Mouse (Mus musculus) liver, embryonic 14.5 days (tissue): ENCODE data around the gene Tceanc. TPM values are rescaled to one million over a fixed set of nuclear protein-coding genes. Genes with fewer than 3 reads are reported as not detected.

Source experiments
- ATAC-seq: fragments of 200-750 bp; cut with Nextera tagmentation; 2 replicates; pipeline ENCODE4 v1.8.0; 2017; ENCODE audit warnings: moderate number of reproducible peaks, mild to moderate bottlenecking, moderate library complexity; ENCODE audit not compliant: insufficient read depth
- DNase-seq, 3 experiments: peaks; one replicate each; pipeline ENCODE4 v3.0.0-alpha.2; 2012 to 2013; ENCODE audit warnings: low read depth in 3 of 3, low spot score in 3 of 3
- H3K27ac ChIP-seq: fragments of 300-500 bp; sonication (generic); 2 replicates; pipeline ENCODE4 v1.5.1; 2014; ENCODE audit warnings: moderate library complexity, mild to moderate bottlenecking, control low read depth, inconsistent platforms
- H3K27me3 ChIP-seq: fragments of 300-500 bp; sonication (generic); 2 replicates; pipeline ENCODE4 v1.6.1; 2014; ENCODE audit warnings: mild to moderate bottlenecking, low read length, moderate library complexity; ENCODE audit not compliant: control insufficient read depth, insufficient read depth
- H3K36me3 ChIP-seq: fragments of 300-500 bp; sonication (generic); replicated peaks from 2 replicates; pipeline ENCODE4 v1.6.1; 2014; ENCODE audit warnings: low read depth; ENCODE audit not compliant: control insufficient read depth, insufficient read depth
- H3K4me1 ChIP-seq, 2 experiments: fragments of 200-500 bp in 1 of 2; fragments of 300-500 bp in 1 of 2; sonication (generic) in 1 of 2; replicated peaks; 2 replicates each; pipeline ENCODE4 v1.6.1; 2012 to 2014; ENCODE audit warnings: antibody characterized with exemption in 1 of 2, inconsistent platforms in 1 of 2, low read length in 1 of 2; ENCODE audit not compliant: control insufficient read depth in 2 of 2, insufficient read depth in 2 of 2
- H3K4me2 ChIP-seq: fragments of 300-500 bp; sonication (generic); 2 replicates; pipeline ENCODE4 v1.6.1; 2014; ENCODE audit warnings: low read depth, mild to moderate bottlenecking, control low read depth, moderate library complexity
- H3K4me3 ChIP-seq, 2 experiments: fragments of 200-500 bp in 1 of 2; fragments of 300-500 bp in 1 of 2; sonication (generic) in 1 of 2; 2 replicates each; pipeline ENCODE4 v1.5.1; 2012 to 2014; ENCODE audit warnings: low read depth in 2 of 2, low read length in 2 of 2, mild to moderate bottlenecking in 2 of 2, control low read depth in 1 of 2, inconsistent platforms in 1 of 2, moderate library complexity in 1 of 2; ENCODE audit not compliant: insufficient read depth in 1 of 2
- H3K9ac ChIP-seq: fragments of 300-500 bp; sonication (generic); replicated peaks from 2 replicates; pipeline ENCODE4 v1.6.1; 2014; ENCODE audit warnings: mild to moderate bottlenecking, control low read depth, moderate library complexity
- H3K9me3 ChIP-seq: fragments of 300-500 bp; sonication (generic); 2 replicates; pipeline ENCODE4 v1.6.1; 2016; ENCODE audit warnings: low read length, mixed read lengths; ENCODE audit not compliant: control insufficient read depth
- CTCF ChIP-seq: IDR thresholded peaks from 2 replicates; pipeline ENCODE4 v1.5.1; 2016; ENCODE audit warnings: antibody characterized with exemption, low read depth, control low read depth
- EP300 ChIP-seq: IDR thresholded peaks from 2 replicates; pipeline ENCODE4 v1.6.1; 2016; ENCODE audit warnings: antibody characterized with exemption, low read depth
- WGBS: fragments of 180-500 bp; shearing (Covaris S2); extraction: QIAGEN DNeasy Blood & Tissue Kit; methylation state at CpG from one replicate; pipeline ENCODE4 v1.1.7; 2014; ENCODE audit not compliant: insufficient replicate concordance; 5-methylcytosine and 5-hydroxymethylcytosine counted together
- polyA plus RNA-seq, 2 experiments: library from polyadenylated mRNA; depleted of rRNA in 1 of 2; stranded (reverse) in 1 of 2; unstranded in 1 of 2; fragments of >200 nt; fragmentation: Nextera tagmentation in 1 of 2; extraction: Ambion mirVana in 1 of 2; gene quantifications; 2 replicates each; pipeline versions ENCODE4 v1.2.1 to v1.2.3; 2012 to 2014

The Tceanc gene
- polyA plus RNA-seq (2012; rRNA removed) (1.00 and 1.1 TPM in 2 replicates), polyA plus RNA-seq (2014; fragmentation: Nextera tagmentation; extraction: Ambion mirVana) (2.4 and 2.9 TPM in 2 replicates)

DNA sequence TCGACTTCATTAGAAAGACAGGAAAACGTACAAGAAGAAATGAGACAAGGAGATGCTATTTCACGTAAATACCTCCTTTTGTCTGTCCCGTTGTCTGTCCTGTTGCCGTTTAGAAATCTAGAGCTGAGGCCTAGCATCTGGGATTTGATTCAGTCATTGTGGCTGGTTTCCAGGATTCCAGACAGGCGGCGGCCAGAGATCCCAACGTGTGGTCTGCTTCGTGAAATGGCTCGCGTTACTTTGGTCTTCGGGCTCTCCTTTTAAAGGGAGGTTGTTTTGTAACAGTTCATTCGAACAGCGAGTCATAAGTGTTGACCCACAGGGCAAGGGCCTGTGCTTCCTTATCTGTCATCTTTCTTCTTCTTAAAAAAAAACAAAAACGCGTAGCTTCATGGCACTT is at the start of gene Tceanc:
Gene Tceanc (minus strand): TSS at position 223 of the 400 bp plus-strand sequence.
- Histone ChIP-seq H3K9ac (no peak within 1 kb of the TSS), H3K4me3 (no peak within 1 kb of the TSS), H3K9me3 (no peaks in the 10 kb centered on the region), H3K27ac (no peak within 1 kb of the TSS), H3K27me3 (no peaks in the 10 kb centered on the region), H3K4me2 (no peak within 1 kb of the TSS), H3K4me1 (peaks cover 0 to 6% of the 10 kb centered on the region in 2 experiments; a peak in 3 of 4 replicates), H3K36me3 (no peaks in the 10 kb centered on the region)
- no peak for TF ChIP-seq CTCF
- no peak for TF ChIP-seq EP300
- WGBS, result 62% methylated on average over 16 of the region's 16 CpGs
- ATAC-seq, result no peak
- no peak for DNase-seq

DNA sequence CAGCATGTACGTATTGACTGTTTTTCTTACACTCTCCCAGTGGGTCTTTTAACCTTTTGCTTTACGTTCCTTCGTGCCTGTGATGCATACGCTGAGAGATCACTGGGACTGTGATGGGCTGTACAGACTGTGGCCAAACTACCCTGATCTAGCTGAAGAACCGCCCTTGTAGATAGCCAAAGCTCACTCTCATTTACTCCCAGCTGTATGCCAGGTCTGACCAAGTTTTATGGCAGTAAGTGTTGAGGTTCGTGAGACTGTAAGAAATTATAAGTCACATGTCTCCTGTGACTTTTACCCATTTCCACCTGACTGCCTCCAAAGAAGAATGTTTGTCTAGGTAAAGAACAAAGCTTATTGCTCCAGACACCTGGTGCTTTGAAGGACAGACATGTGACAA is 47.6 kb upstream of the Tceanc start:
- Histone ChIP-seq H3K27ac (no peak overlapping the region), H3K9me3 (no peaks in the 10 kb centered on the region), H3K4me3 (no peak overlapping the region), H3K9ac (no peak overlapping the region), H3K4me2 (no peak overlapping the region), H3K27me3 (no peaks in the 10 kb centered on the region), H3K4me1 (no peaks in the 10 kb centered on the region), H3K36me3 (no peaks in the 10 kb centered on the region)
- WGBS, result 72% methylated on average over 6 of the region's 6 CpGs
- no peak for DNase-seq
- ATAC-seq, result no peak
- TF ChIP-seq EP300, result no peak
- no peak for TF ChIP-seq CTCF

DNA sequence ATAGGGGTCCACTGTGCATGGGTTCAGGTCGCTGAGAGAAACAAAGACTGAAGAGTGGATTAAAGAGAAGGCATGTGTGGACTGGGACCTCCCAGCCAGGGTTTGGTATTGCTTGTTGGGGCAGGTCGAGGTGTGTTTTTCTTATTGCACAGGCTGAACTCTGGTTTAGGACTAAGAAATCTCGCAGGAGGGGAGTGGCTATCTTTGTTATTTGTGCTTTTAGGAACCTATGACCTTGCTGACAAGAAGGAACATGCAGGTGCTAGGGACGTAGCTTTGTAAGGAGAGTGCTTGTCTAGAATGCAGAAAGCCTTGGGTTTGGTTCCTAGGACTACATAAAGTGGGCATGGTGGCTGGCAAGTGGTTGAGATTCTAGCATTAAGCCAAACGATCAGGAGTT is 47.0 kb upstream of the Tceanc start:
- 40% methylated on average over 5 of the region's 5 CpGs for WGBS
- no peaks in the 10 kb centered on the region for H3K36me3 ChIP-seq
- H3K9ac ChIP-seq, result no peak overlapping the region
- TF ChIP-seq EP300, result no peak
- no peak for TF ChIP-seq CTCF
- no peaks in the 10 kb centered on the region for H3K4me1 ChIP-seq
- no peak overlapping the region for H3K4me2 ChIP-seq
- no peaks in the 10 kb centered on the region for H3K27me3 ChIP-seq
- H3K9me3 ChIP-seq, result no peaks in the 10 kb centered on the region
- ATAC-seq (no peak), DNase-seq (no peak)
- H3K4me3 ChIP-seq, result no peak overlapping the region
- H3K27ac ChIP-seq, result no peak overlapping the region

GRCm38 (mm10) chrX:166564900-166565299 is 46.5 kb upstream of the Tceanc start:
- Histone ChIP-seq H3K27ac (no peak overlapping the region), H3K9me3 (no peaks in the 10 kb centered on the region), H3K36me3 (no peaks in the 10 kb centered on the region), H3K27me3 (no peaks in the 10 kb centered on the region), H3K4me1 (no peaks in the 10 kb centered on the region), H3K4me2 (no peak overlapping the region), H3K4me3 (no peak overlapping the region), H3K9ac (no peak overlapping the region)
- 58% methylated on average over 5 of the region's 5 CpGs for WGBS
- DNase-seq (no peak), ATAC-seq (no peak)
- TF ChIP-seq EP300 (no peak), CTCF (no peak)

DNA sequence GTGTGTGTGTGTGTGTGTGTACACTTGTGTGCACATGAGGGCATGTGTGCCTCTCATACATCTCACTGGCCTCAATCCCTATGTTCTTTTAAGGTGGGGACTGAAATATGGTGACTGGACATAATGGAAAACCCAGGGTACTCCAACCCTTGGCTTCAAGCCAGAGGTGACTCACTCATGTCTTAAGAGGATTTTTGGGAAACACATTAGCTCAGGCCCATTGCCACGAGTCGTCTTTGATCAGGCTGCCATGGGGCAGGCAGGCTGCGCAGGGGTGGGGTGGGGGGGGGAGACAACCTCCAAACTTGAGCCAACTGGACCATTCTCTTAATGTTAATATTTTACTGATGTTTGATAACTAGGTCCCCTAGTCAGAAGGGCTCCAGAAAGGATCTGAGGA is 41.0 kb upstream of the Tceanc start:
- WGBS, result 67% methylated on average over 3 of the region's 3 CpGs
- TF ChIP-seq EP300 (no peak), CTCF (no peak)
- no peak for DNase-seq
- Histone ChIP-seq H3K9me3 (no peaks in the 10 kb centered on the region), H3K4me3 (no peak overlapping the region), H3K36me3 (no peaks in the 10 kb centered on the region), H3K27me3 (no peaks in the 10 kb centered on the region), H3K27ac (no peak overlapping the region), H3K9ac (no peak overlapping the region), H3K4me2 (no peak overlapping the region), H3K4me1 (no peaks in the 10 kb centered on the region)
- ATAC-seq, result no peak
